Mouse (Mus musculus) thymus, adult 2 months (tissue): ENCODE data around the gene Gm10065. TPM values are rescaled to one million over a fixed set of nuclear protein-coding genes. Genes with fewer than 3 reads are reported as not detected.

Experiments used
- DNase-seq: peaks from one replicate; pipeline ENCODE4 v3.0.0; 2021
- H3K27ac ChIP-seq: fragments of 200-500 bp; 2 replicates; pipeline ENCODE4 v1.5.1; 2012; ENCODE audit warnings: low read length, control low read depth; ENCODE audit not compliant: control insufficient read depth, insufficient read depth
- H3K27me3 ChIP-seq: fragments of 200-500 bp; 2 replicates; pipeline ENCODE4 v1.6.1; 2012; ENCODE audit warnings: mild to moderate bottlenecking, low read length, moderate library complexity, mixed read lengths; ENCODE audit not compliant: control insufficient read depth, insufficient read depth
- H3K36me3 ChIP-seq: fragments of 200-500 bp; 2 replicates; pipeline ENCODE4 v1.6.1; 2012; ENCODE audit warnings: mild to moderate bottlenecking, low read length, moderate library complexity; ENCODE audit not compliant: control insufficient read depth, insufficient read depth
- H3K4me1 ChIP-seq: fragments of 200-500 bp; replicated peaks from 2 replicates; pipeline ENCODE4 v1.6.1; 2012; ENCODE audit warnings: low read length; ENCODE audit not compliant: control insufficient read depth, insufficient read depth
- H3K4me3 ChIP-seq: fragments of 200-500 bp; 2 replicates; pipeline ENCODE4 v1.5.1; 2012; ENCODE audit warnings: mild to moderate bottlenecking, low read length, control low read depth, moderate library complexity; ENCODE audit not compliant: control insufficient read depth, insufficient read depth
- CTCF ChIP-seq: fragments of 200-500 bp; IDR thresholded peaks from 2 replicates; pipeline ENCODE4 v1.5.1; 2012; ENCODE audit warnings: mild to moderate bottlenecking, control low read depth, low read length, moderate library complexity, borderline replicate concordance; ENCODE audit not compliant: control insufficient read depth, poor library complexity, insufficient read depth; ENCODE audit errors: extremely low read depth
- POLR2A ChIP-seq: fragments of 200-500 bp; IDR thresholded peaks from 2 replicates; pipeline ENCODE4 v1.6.1; 2012; ENCODE audit warnings: mild to moderate bottlenecking, low read length, control low read depth, moderate library complexity; ENCODE audit not compliant: control insufficient read depth, poor library complexity, insufficient read depth; ENCODE audit errors: extremely low read depth
- WGBS: fragments of 180-500 bp; shearing (Covaris S2); methylation state at CpG from one replicate; pipeline ENCODE4 v1.1.7; 2018; 5-methylcytosine and 5-hydroxymethylcytosine counted together
- polyA plus RNA-seq: library from polyadenylated mRNA; depleted of rRNA; stranded (reverse); fragments of >200 nt; gene quantifications from 2 replicates; pipeline ENCODE4 v1.2.3, GENCODE M21; 2012; rRNA removed

Gm10065 gene
- polyA plus RNA-seq, 1 experiment, result not detected

- WGBS, result 87% methylated on average over 4 of the region's 4 CpGs
- TF ChIP-seq POLR2A, result no peak
- TF ChIP-seq CTCF, result no peak
Observed at GRCm38 (mm10) chr13:21435476-21435875, 43.8 kb downstream of the Gm10065 start.

More at GRCm38 (mm10) chr13:21435476-21435875, 43.8 kb downstream of the Gm10065 start:
- no peak overlapping the region for H3K4me3 ChIP-seq
- DNase-seq, result no peak
- H3K27ac ChIP-seq, result no peak overlapping the region
- H3K4me1 ChIP-seq, result peaks cover 3% of the 10 kb centered on the region
- no peaks in the 10 kb centered on the region for H3K36me3 ChIP-seq
- no peaks in the 10 kb centered on the region for H3K27me3 ChIP-seq

Other genes starting within 250 kb of the Gm10065 start
- not detected in 2 replicates for gene Gpx5, start 186.7 kb downstream of the Gm10065 start, polyA plus RNA-seq
- 0.36 and 0.38 TPM in 2 replicates for gene Gpx6, start 167.3 kb downstream of the Gm10065 start, polyA plus RNA-seq
- gene Olfr1367, start 132.5 kb downstream of the Gm10065 start, polyA plus RNA-seq, result not detected in 2 replicates
- gene Zscan12, start 116.6 kb downstream of the Gm10065 start, polyA plus RNA-seq, result 1.5 and 1.6 TPM in 2 replicates
- 24.8 and 30.4 TPM in 2 replicates for gene Zkscan3, start 76.7 kb downstream of the Gm10065 start, polyA plus RNA-seq
- gene Pgbd1, start 38.4 kb downstream of the Gm10065 start, polyA plus RNA-seq, result 0.36 and 0.55 TPM in 2 replicates
- gene Zscan26, start 25.7 kb downstream of the Gm10065 start, polyA plus RNA-seq, result 8.2 and 11.3 TPM in 2 replicates
- 0.11 and 0.12 TPM in 2 replicates for gene Nkapl, start 10.9 kb downstream of the Gm10065 start, polyA plus RNA-seq
- gene Zkscan4, start 534 bp downstream of the Gm10065 start, polyA plus RNA-seq, result 0.18 and 0.26 TPM in 2 replicates
- 0.07 and 0.09 TPM in 2 replicates for gene AK157302, start 15.8 kb upstream of the Gm10065 start, polyA plus RNA-seq
- gene Gm11273, start 22.0 kb upstream of the Gm10065 start, polyA plus RNA-seq, result 5.6 and 9.5 TPM in 2 replicates
- gene Zkscan8, start 51.7 kb upstream of the Gm10065 start, polyA plus RNA-seq, result 4.9 and 5.3 TPM in 2 replicates
- gene Olfr1366, start 63.4 kb upstream of the Gm10065 start, polyA plus RNA-seq, result not detected in 2 replicates
- gene Olfr1535, start 80.5 kb upstream of the Gm10065 start, polyA plus RNA-seq, result not detected in 2 replicates
- not detected in 2 replicates for gene Olfr1364, start 102.3 kb upstream of the Gm10065 start, polyA plus RNA-seq
- not detected in 2 replicates for gene Olfr1362, start 134.6 kb upstream of the Gm10065 start, polyA plus RNA-seq
- not detected in 2 replicates for gene Olfr11, start 163.1 kb upstream of the Gm10065 start, polyA plus RNA-seq
- gene Olfr1361, start 183.9 kb upstream of the Gm10065 start, polyA plus RNA-seq, result not detected in 2 replicates
- not detected in 2 replicates for gene Olfr1360, start 198.0 kb upstream of the Gm10065 start, polyA plus RNA-seq
- not detected in 2 replicates for gene Olfr1359, start 218.7 kb upstream of the Gm10065 start, polyA plus RNA-seq
- gene Hist1h2bl, start 236.7 kb upstream of the Gm10065 start, polyA plus RNA-seq, result 118 and 183 TPM in 2 replicates
- gene Hist1h2ai, start 237.0 kb upstream of the Gm10065 start, polyA plus RNA-seq, result 227 and 343 TPM in 2 replicates
- gene Hist1h3h, start 238.2 kb upstream of the Gm10065 start, polyA plus RNA-seq, result 670 and 733 TPM in 2 replicates
- 76.1 and 110 TPM in 2 replicates for gene Hist1h2bm, start 242.6 kb upstream of the Gm10065 start, polyA plus RNA-seq